Mouse (Mus musculus) cerebellum, adult 9-11 months (tissue): Measurements from ENCODE around the gene Smtn.

ENCODE experiments used
- DNase-seq: peaks from one replicate; pipeline ENCODE4 v3.0.0; 2022

Gene Smtn

DNA sequence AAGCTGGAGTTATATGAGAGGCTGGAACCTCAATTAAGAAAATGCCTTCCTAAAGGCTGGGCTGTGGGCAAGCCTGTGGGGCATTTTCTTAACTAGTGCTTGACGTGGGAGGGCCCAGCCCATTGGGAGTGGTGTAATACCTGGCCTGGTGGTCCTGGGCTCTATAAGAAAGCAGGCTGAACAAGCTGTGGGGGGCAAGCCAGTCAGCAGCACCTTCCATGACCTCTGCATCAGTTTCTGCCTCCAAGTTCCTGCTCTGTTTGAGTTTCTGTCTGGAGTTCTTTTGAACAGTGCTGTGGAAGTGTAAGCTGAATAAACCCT, 5.8 kb upstream of the Smtn start:
- DNase-seq: no peak

DNA sequence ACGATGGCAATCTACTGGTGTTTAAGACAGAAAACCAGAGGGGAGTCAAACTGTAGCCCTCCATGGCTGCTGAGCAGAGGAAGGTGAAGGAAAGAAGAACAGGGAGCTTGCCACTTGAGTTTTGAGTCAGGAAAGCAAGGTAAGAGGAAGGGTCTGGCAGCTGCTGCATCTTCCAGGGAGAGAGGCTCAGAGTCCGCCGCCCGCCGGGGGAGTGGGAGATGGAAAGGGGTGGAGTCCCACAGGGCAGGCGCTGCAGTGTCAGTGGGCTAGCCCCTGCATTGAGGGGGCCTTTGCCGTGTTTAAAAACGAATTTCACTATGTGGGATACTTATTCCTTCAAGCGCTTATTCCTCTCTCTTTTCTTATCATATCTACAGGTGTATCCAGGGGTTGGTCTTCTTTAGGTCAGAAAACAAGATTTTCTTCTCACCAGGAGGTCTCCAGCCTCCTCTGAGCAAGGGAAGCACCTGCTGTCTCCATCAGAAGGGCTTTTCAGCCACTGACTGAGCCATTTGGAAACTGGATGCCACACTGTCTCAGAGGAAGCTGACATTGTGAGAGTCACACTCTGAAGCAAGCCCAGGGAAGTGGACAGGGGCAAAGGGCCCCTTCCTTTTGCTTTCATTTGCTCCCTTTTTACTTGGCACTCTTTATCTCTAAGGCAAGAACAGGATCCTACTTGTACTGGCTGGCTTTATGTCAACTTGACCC, 5.3 kb upstream of the Smtn start:
- no peak for DNase-seq

DNA sequence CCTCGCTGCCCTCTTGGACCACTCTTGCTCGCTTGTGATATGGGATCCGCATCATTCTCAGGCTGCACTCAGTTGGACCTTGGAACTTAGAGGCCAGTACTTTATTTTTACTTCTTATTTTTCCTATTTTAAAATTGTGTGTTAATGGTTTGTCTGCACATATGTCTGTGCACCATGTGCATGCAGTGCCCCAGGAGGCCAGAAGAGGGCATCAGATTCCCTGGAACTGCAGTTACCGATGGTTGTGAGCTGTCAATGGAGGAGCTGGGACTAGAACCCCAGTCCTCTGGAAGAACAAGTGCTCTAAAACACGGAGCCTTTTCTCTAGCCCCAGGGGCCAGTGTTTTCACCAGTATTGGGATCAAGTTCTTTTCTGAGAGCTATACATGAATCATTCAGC, 4.0 kb upstream of the Smtn start:
- no peak for DNase-seq

DNA sequence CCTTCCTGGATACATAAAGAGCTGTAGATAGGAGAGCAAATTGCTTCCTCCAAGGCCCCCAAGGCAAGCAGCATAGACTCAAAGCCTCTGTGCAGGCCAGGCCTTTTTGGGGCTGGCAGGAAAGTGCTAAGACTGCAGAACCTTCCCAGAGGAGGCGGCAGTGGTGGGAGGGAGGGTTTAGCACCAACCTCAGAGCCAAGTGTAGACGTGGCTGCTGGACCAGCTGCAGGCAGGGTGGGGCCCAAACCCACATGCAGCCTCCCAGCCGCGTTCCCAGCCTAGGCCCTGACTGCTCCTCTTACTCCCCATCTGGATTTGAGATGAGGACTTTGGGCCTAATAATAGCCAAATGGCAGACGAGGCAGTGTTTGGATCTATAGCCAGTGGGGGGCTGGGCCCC, 2.6 kb upstream of the Smtn start:
- no peak for DNase-seq

DNA sequence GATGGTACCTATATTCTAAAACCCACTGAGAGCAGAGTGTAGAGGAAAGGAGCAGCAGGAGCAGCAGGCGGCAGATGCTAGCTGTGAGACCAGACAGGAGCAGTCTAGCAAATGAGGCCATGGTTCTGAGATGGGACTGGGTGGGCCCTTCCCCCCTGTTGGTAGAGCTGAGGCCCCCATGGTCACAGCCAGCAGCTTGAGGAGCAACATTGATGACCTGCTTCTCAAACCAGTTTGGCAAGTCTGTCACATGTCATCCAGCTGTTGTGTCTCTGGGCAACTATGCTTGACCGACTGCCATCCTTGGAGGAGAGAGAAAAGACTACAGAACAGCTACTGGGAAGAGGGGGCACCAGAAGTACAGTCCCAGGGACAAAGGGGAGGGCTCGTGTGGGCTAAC, 1.5 kb upstream of the Smtn start:
- peak; percentile 13 for DNase-seq

DNA sequence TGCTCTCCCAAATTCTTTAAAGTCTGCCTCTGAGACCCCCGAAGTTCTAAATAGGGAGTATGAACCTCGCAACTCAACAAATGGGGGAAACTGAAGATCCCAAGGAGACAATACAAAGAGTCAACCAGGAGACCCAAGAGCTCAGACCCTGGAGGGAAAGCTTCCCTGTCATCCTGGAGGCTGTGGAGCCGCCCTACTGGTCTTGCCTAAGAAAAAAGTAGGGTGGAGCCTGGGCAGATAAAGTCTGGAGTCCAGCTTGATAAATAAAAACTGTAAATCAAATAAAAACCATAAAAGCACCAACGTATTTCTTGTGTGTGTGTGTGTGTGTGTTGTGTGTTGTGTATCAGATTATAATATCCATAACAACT, 601 bp downstream of the Smtn start:
- no peak for DNase-seq

DNA sequence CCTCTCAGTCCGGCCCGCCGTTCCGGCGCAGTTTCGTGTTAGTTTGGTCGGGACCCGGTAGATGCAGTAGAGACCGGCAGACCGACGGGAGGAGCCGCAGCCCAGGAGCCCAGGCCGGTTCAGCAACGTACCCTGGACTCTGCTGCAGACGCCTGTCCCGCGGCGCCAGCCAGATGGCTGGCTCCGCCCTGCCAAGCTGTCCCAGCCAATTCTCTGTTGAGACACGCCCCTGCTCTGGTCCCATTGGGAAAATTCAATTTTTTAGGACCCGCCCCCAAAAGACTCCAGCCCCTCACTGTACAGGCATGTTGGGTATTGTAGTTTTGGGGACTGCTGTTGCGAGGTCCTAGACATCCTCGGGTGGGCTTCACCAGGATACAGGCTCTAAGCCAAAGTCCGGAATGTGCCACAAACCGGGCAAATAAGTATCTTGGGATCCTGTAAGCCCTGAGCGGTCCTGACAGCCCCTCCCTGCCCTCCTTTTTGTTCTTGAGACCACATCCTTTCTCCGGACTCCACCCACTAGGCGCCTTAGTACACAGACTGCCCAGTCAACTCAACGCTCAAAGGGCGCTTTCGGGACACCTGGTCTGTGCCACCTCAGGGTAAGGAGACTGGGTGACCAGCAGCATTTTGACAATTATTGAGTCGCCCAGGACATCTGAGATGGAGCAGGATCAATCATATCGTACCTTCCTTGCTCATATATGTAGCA, 1.1 kb downstream of the Smtn start:
- DNase-seq: peak; percentile 94

DNA sequence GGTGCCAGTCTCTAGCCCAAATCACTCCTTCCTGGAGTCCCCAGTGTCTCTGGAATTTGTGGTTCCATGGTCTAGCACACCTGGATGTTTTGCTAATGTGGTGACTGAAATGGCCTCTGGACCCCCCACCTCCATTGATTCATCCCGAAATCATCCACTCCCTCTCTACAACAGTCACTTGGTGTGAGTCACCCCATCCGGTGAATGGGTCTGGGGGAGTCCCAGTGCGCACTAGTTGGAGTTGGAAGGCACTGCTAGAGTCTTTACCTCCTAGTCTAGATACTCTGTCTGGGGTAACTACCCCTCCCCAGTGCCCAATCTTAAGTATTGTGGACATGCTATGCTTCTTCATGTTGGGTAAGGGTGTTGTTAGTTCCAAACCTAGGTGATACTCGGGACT, 2.1 kb downstream of the Smtn start:
- peak; percentile 41 for DNase-seq

DNA sequence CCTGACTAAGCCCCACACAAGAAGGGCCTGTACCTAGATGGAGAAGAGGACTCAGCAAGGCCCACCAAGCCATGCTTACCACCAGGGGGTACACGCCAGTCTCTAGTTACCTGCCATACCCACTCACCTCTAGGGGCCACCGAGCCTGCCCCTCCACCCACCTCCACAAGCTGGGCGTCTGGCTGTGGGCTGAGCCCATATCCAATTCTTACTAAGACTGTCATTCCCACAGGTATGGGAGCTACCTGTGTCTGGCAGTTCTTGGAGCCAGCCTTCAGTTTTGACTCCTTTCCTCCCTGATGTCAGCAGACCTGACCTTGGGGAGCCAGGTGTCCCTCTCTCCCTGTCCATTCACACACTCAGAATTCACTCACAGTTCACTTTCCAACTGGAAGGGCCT, 2.7 kb downstream of the Smtn start:
- peak; percentile 30 for DNase-seq

DNA sequence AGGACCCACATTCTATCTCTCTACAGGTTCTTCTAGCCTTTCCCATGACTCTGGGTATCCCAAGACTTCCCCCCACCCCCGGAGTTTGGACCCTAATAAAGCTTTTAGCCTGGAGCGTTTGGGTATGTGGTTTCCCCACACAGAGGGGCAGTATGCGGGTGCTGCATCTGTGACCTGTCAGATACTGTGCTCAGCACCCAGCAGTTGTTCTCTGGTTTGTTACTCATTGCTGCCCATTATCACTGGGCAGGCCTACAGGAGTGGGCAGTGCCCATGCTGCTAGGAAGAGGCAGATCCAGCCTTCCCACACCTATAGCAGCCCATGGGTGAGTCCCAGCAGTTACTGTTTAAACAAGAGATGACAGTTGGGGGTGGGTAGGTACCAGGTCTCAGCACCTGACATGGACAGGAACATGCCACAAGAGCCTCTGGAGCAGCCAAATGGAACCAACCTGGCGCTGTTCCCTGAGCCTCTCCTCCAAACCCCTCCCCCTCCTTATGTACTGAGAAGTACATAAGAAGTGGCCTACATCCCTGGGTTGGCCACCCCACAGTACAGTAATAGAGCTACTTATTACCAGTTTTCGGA, 3.6 kb downstream of the Smtn start:
- peak; percentile 52 for DNase-seq

DNA sequence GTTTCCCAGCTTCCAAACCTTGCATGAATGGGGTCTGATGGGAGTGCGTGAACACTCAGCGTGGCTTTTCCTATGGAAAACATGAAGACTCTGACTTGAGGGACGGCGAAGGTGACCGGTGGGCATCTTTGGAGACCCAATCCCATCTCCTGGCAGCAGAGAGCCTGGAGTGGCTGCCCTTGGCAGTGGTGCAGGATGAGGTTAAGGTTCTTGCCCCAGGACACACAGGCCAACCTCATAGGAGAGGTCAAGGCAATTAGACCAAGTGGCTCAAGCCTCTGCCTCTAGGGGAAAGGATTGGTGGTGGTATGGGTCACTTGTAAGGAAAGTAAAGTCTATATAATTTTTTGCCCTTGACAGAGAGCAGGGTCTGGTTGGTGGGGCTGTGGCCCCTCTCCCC, 4.3 kb downstream of the Smtn start:
- peak; percentile 43 for DNase-seq

DNA sequence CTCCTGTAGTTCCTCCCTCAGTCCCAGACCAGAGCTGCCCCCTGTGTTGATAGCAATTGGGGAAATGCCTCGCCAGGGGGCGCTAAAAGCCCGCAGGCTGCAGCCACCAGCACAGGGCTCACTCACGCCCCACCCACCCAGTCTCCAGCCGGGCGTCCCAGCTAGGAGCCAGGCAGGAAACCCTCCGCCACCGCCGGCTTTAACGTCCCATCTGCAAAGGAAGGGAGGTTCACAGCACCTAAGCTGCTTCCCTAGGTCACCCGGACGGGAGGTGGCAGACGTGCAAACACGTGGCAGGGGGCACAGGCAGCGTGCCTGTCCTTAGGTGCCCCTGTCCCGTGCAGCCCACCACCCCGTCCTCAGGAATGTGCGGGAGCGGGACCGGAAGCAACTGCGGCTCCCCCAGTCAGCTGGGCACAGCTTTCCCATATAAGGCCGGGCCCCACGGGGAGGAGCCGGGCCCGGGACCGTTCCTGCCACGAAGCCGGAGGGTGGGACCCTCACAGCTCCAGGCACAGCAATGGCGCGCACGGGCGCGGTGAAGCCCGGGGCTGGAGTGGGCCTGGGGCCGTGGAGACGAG, 4.9 kb downstream of the Smtn start:
- DNase-seq: peak; percentile 91

DNA sequence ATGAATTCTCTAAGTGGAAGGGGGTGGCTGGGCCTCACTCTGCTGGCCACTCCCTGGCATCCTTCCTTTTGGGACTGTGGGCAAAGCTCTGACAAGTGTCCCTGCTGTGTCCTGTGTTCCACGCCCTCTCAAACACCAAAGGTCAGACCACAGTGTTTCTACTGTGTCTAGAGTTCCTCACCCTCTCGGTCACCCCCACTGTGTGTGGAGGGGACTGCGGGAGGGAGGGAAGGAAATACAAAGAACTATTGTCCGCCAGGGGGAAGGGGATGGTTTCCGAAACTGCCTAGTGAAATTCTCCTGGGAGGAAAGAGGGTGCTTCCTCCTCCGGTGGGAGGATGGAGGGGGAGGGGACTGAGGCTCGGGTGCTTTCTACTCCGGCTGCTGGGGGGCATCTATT, 5.5 kb downstream of the Smtn start:
- DNase-seq: no peak

DNA sequence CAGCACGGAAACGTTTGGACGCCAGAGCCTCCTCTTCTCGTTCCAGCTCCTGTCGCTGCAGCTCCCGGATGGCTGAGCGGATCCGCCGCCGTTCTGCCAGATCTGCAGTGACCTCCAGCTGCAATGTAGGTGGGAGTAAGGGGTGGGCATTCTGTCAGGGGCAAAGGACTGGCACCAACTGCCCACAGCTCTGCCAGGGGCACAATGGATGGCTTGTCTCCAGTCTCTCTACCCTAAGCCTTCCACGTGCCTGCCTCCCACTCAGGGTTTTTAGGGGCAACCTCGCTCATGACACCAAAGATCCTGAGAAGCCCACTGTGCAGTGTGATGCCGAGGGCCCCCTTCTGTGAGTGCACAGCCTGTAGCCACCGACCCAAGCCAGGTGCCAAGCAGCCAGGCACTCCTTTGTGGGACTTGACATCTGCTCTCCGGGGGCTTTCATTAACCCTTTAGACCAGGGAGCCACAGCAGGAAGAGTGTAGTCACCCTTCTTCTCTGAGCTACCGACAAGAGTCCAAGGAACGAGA, 6.9 kb downstream of the Smtn start:
- peak; percentile 29 for DNase-seq

DNA sequence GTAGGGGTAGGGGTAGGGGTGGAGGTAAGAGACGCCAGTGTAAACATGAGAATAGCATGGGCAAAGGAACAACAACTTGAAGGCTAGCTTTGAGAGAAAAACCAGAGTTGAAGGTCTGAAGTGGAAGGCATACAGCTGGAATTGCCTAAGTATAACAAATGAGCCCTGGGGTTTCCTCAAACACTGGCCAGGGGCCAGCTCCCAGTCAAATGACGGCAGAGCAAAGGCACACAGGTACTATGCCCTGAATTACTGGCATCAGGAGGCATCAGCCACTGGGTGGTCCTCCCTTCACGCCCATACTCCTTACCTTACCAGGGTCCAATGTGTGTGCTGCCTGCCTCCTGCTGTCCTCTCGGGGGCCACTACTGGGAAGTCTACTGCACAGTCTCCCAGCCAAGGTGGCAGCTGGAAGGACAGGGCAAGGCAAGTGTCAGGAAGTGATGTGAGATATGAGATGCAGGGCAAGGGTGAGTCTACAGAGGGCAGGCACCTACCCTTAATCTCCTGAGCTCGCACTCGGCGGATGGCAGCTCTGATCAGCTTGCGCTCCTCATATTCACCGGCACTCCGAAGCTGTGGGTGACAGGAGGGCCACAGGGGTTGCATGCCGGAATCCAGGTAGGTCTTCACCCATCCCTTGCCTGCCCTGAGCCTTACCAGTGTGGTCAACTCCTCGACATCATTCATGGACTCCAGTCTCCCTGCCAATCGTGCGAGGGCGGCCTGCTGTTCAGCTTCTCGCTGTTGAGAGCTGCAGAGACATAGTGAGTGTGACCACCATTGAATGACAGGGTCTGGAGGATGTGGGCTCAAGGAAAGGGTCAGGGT, 8.1 kb downstream of the Smtn start:
- peak; percentile 30 for DNase-seq

DNA sequence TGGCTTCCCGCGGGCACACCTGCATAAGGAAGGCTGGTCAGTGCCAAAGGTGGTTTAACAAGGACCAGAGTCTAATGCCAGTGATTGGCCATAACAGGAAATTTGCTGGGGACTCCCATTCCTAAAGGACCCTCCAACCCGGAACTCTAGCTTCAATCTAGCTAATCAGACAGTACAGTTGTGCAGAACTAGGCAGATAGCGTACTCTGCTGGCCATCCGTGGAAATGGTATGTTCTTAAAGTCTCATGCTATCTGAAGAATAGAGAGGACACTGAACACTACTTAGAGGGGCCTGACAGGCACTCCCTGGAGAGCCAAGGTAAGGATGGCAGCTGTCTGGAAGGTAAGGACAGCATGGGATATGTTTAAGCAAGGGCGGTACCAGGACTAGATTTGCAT, 8.8 kb downstream of the Smtn start:
- peak; percentile 50 for DNase-seq

DNA sequence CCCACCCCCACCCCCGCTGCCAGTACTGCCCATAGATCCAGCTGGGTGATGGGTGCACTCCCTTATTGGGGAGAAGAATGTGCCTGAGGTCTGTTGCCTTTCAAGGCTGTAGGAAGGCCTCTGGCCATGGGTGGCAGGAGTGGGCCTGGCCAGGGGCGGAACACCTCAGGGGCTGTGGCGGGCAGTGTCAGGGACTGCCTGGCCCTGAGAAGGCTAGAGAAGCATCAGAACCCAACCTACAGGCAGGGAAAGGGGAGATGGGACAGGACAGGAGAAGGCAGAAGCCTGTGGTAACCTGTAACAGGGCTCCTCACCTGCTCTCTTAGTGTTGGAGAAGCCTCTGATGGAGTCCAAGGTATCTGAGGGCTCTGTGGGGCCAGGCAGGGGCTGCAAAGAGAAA, 9.7 kb downstream of the Smtn start:
- DNase-seq: no peak

DNA sequence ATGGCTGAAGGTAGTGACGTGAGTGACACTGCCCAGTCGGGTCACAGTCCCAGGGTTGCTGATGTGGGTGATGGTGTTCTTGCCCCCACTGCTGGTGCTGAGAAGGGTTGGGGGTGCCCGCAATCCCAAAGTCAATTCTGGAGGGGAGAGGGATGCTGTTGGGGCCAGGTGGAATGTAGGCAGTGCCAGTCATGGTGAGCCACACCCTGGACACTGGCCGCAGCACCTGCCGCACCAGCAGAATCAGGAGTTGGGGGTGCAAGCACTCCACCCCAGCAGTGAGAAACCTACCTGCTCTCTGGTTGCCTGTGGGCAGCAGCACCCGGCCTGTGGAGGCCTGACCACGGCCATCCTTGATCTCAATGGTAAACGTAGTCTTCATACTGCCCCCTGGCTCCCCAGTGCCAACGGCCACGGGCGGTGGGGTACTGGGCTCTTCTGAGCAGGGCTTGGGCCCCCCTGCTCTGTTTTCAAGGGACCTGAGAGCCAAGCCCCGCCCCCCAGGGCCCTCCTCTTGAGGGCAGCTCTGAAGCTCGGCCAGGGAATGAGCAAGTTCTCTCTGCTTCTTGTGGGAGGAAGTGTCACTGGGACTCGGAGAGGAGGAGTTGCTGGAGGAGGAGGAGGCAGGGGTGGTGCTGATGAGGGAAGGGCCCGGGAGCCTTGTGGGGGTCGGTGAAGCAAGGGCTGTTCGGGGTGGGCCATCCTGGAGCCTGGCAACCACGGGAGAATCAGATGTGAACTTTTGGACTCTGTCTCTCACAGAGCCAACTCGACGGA, 10.7 kb downstream of the Smtn start:
- peak; percentile 35 for DNase-seq

DNA sequence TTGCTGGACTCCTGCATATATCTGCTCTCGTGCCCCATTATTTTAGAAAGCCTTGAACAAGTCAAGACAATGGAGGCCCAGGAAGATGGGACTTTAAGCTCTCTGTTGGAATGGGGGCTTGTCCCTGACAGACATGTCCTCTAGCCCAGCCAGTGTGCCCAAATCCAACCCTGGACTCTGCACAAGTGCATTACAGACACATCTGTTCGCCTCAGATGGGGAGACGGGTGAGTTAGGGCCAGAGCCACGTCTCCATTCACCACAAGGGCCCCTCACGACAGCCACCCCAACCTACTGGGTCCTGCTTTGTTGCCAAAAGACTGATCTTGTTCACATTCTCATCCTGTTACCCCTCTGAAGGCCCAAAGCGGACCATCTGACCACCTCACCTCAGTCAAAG, 12.2 kb downstream of the Smtn start:
- DNase-seq: peak; percentile 20

DNA sequence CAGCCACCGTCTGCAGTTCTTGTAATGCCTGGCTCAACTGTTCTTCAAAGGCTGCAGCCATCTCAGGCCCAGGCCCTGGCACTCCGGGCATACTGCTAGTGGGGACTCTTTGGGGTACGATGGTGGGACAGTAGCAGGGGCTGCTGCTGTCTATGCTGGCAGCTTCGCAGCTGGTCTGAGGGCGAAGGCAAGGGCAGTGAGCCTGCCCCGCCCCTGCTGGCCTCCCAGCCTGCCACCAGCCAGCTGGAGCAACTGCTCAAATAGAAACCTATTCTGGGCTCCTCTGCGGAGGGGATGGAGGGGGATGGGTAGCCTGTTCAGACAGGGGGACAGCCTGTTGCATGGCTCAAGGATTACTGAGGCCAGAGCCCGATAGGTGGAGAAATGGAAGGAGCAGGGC, 12.6 kb downstream of the Smtn start:
- peak; percentile 32 for DNase-seq

DNA sequence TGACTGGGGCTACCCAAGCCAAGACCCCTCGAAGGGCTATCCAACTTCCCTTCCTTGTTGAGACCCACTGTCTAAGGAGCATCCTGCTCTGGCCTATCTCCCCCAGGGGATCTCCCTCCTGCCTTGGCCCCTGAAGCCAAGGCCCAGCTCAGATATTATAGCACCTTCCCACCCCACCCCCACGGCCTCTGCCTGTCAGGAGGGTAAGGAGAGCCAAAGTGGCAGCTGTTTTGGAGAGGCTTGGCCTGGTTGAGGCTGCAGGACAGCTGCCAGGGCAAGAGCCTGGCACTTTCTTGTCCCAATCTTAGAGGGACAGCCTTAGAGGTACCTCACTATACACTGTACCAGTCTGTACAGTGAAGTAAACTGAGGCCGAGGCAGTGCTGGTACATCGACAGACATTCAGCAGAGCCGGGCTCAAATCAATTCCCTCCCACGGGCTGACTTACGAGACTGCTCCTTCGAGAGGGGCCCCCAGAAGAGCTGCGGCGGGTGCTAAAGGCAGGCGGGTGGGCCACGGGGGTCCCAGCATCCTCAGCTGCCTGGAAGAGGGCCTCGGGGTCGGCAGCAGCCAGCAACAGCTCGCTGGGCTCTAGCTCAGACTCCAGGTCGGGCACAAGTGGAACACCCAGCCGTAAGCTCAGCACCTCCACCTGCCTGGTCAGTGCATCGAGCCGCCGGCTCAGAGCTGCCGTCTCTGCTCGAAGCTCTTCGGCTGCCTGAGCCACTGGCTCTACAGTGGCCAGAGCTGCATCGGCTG, 13.3 kb downstream of the Smtn start:
- peak; percentile 26 for DNase-seq

DNA sequence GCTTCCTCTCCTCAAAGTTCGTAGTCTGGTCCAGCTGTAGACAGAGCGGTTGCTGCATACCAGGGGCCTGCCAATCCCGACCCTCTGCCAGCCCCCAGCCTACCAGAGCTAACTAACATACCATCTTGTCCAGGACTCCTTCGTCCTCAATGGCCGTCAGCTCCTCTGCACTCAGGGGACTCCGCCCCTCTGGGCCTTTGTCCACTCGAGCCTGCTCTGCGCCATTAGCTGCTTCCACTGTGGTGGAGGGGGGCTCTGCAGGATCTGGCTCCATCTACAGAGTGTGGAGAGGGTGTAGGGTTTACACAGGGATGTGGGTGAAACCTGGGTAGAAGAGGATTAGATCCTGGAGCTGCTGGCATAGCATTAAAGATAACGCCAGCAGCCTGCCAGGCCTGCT, 14.2 kb downstream of the Smtn start:
- DNase-seq: peak; percentile 12
